Mouse (Mus musculus): ENCODE measurements at regions not wholly inside any gene's neighbourhood (a gene's known extent, or its start where the extent isn't known, plus 50 kb on each side); places are given as distances from the start of the nearest gene placed in this dataset.

GRCm38 (mm10) chr14:123199111-123199510 is 215.3 kb upstream of the Tmtc4 start:
- Histone ChIP-seq H3K4me1 (ENCODE audit: control insufficient read depth in 2 of 2, insufficient read depth in 2 of 2, low read length in 2 of 2, poor library complexity in 1 of 2) (no peaks in the 10 kb centered on the region), H3K9me3 (ENCODE audit: control insufficient read depth, insufficient read depth, low read depth, low read length) (no peaks in the 10 kb centered on the region), H3K36me3 (ENCODE audit: control insufficient read depth, insufficient read depth, low read length, poor library complexity, severe bottlenecking) (no peaks in the 10 kb centered on the region), H3K9ac (ENCODE audit: insufficient read depth, low read depth, low read length, poor library complexity, severe bottlenecking) (no peak overlapping the region), H3K4me3 (ENCODE audit: insufficient read depth in 1 of 2, low read depth in 1 of 2, low read length in 2 of 2, poor library complexity in 1 of 2, severe bottlenecking in 1 of 2) (no peak overlapping the region), H3K27ac (ENCODE audit: insufficient read depth, low read depth, low read length, poor library complexity, severe bottlenecking) (no peak overlapping the region)
- in situ Hi-C loops (cut with MboI; ENCODE audit: low sequenced_read_pairs in 2 of 2, unreplicated experiment in 2 of 2): no loop called here
- no peak for DNase-seq (ENCODE audit: low read depth, low spot score)
- TF ChIP-seq CHD2 (IDR thresholded peaks at IDR 0.05; ENCODE audit: low read depth, low read length): no peak
- no peak for TF ChIP-seq MAFK (IDR thresholded peaks at IDR 0.05; ENCODE audit: insufficient read depth, low read depth, low read length)
- no peak for TF ChIP-seq ZC3H11A (IDR thresholded peaks at IDR 0.05; ENCODE audit: borderline replicate concordance, low read depth, low read length)
- TF ChIP-seq ZNF384 (IDR thresholded peaks at IDR 0.05; ENCODE audit: low read depth, low read length): no peak
- no peak for TF ChIP-seq HCFC1 (IDR thresholded peaks at IDR 0.05; ENCODE audit: borderline replicate concordance, insufficient read depth, low read length)

DNA sequence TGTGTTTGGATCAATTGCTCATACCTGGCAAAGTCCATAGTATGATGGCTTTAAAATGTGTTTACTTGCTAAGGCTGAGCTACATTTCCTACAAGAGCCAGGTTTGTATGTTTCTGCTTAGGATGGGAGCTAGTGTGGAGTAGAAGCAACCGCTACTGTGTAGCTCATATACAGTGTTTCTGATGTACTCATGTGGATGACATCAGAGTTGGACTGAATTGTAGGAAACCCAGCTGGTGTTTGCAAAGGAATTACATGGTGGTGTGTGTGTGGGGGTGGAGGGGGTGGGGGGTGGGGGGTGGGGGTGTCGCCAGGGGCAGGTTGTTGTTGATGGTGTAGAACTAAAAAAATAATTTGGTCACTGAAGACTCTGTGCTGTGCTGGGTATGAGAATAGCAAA is 208.7 kb upstream of the Tmtc4 start:
- no peak overlapping the region for H3K4me3 ChIP-seq (ENCODE audit: insufficient read depth in 1 of 2, low read depth in 1 of 2, low read length in 2 of 2, poor library complexity in 1 of 2, severe bottlenecking in 1 of 2)
- no peaks in the 10 kb centered on the region for H3K9me3 ChIP-seq (ENCODE audit: control insufficient read depth, insufficient read depth, low read depth, low read length)
- no peaks in the 10 kb centered on the region for H3K4me1 ChIP-seq (ENCODE audit: control insufficient read depth in 2 of 2, insufficient read depth in 2 of 2, low read length in 2 of 2, poor library complexity in 1 of 2)
- TF ChIP-seq HCFC1 (IDR thresholded peaks at IDR 0.05; ENCODE audit: borderline replicate concordance, insufficient read depth, low read length) (no peak), CHD2 (IDR thresholded peaks at IDR 0.05; ENCODE audit: low read depth, low read length) (no peak), ZNF384 (IDR thresholded peaks at IDR 0.05; ENCODE audit: low read depth, low read length) (no peak), ZC3H11A (IDR thresholded peaks at IDR 0.05; ENCODE audit: borderline replicate concordance, low read depth, low read length) (no peak), MAFK (IDR thresholded peaks at IDR 0.05; ENCODE audit: insufficient read depth, low read depth, low read length) (no peak)
- no peaks in the 10 kb centered on the region for H3K36me3 ChIP-seq (ENCODE audit: control insufficient read depth, insufficient read depth, low read length, poor library complexity, severe bottlenecking)
- no peak overlapping the region for H3K9ac ChIP-seq (ENCODE audit: insufficient read depth, low read depth, low read length, poor library complexity, severe bottlenecking)
- in situ Hi-C loops (cut with MboI; ENCODE audit: low sequenced_read_pairs in 2 of 2, unreplicated experiment in 2 of 2): no loop called here
- no peak for DNase-seq (ENCODE audit: low read depth, low spot score)
- H3K27ac ChIP-seq (ENCODE audit: insufficient read depth, low read depth, low read length, poor library complexity, severe bottlenecking): no peak overlapping the region

DNA sequence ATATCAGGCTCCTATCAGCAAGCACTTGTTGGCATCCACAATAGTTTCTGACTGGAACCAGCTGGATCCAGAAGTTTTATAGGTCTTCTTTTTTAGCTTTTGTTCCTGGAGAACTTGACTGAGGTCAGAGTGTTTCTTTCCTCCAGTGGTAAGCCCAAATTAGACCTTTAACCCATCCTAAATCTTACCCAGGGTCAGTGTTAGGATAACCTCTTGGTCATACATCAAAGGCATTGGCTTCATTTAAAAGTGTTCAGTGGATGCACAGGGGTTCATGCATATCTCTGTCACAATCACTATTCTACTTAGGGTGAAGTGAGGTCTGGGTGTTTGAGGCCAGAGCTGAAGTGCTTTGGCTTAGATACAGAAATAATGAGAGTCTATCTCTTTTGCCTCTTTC is 206.9 kb upstream of the Tmtc4 start:
- Histone ChIP-seq H3K9ac (ENCODE audit: insufficient read depth, low read depth, low read length, poor library complexity, severe bottlenecking) (no peak overlapping the region), H3K4me1 (ENCODE audit: control insufficient read depth in 2 of 2, insufficient read depth in 2 of 2, low read length in 2 of 2, poor library complexity in 1 of 2) (no peaks in the 10 kb centered on the region), H3K36me3 (ENCODE audit: control insufficient read depth, insufficient read depth, low read length, poor library complexity, severe bottlenecking) (no peaks in the 10 kb centered on the region), H3K9me3 (ENCODE audit: control insufficient read depth, insufficient read depth, low read depth, low read length) (no peaks in the 10 kb centered on the region), H3K27ac (ENCODE audit: insufficient read depth, low read depth, low read length, poor library complexity, severe bottlenecking) (no peak overlapping the region), H3K4me3 (ENCODE audit: insufficient read depth in 1 of 2, low read depth in 1 of 2, low read length in 2 of 2, poor library complexity in 1 of 2, severe bottlenecking in 1 of 2) (no peak overlapping the region)
- no peak for DNase-seq (ENCODE audit: low read depth, low spot score)
- TF ChIP-seq MAFK (IDR thresholded peaks at IDR 0.05; ENCODE audit: insufficient read depth, low read depth, low read length): no peak
- in situ Hi-C loops (cut with MboI; ENCODE audit: low sequenced_read_pairs in 2 of 2, unreplicated experiment in 2 of 2): no loop called here

GRCm38 (mm10) chr14:123187270-123188058 is 203.6 kb upstream of the Tmtc4 start:
- no peaks in the 10 kb centered on the region for H3K9me3 ChIP-seq (ENCODE audit: control insufficient read depth, insufficient read depth, low read depth, low read length)
- no peak overlapping the region for H3K4me3 ChIP-seq (ENCODE audit: insufficient read depth in 1 of 2, low read depth in 1 of 2, low read length in 2 of 2, poor library complexity in 1 of 2, severe bottlenecking in 1 of 2)
- TF ChIP-seq MAFK (IDR thresholded peaks at IDR 0.05; ENCODE audit: insufficient read depth, low read depth, low read length) (no peak), CHD2 (IDR thresholded peaks at IDR 0.05; ENCODE audit: low read depth, low read length) (no peak), HCFC1 (IDR thresholded peaks at IDR 0.05; ENCODE audit: borderline replicate concordance, insufficient read depth, low read length) (no peak), ZNF384 (IDR thresholded peaks at IDR 0.05; ENCODE audit: low read depth, low read length) (no peak), ZC3H11A (IDR thresholded peaks at IDR 0.05; ENCODE audit: borderline replicate concordance, low read depth, low read length) (no peak)
- no peaks in the 10 kb centered on the region for H3K4me1 ChIP-seq (ENCODE audit: control insufficient read depth in 2 of 2, insufficient read depth in 2 of 2, low read length in 2 of 2, poor library complexity in 1 of 2)
- H3K36me3 ChIP-seq (ENCODE audit: control insufficient read depth, insufficient read depth, low read length, poor library complexity, severe bottlenecking): no peaks in the 10 kb centered on the region
- no peak for DNase-seq (ENCODE audit: low read depth, low spot score)
- H3K9ac ChIP-seq (ENCODE audit: insufficient read depth, low read depth, low read length, poor library complexity, severe bottlenecking): no peak overlapping the region
- H3K27ac ChIP-seq (ENCODE audit: insufficient read depth, low read depth, low read length, poor library complexity, severe bottlenecking): no peak overlapping the region
- in situ Hi-C loops (cut with MboI; ENCODE audit: low sequenced_read_pairs in 2 of 2, unreplicated experiment in 2 of 2): no loop called here

DNA sequence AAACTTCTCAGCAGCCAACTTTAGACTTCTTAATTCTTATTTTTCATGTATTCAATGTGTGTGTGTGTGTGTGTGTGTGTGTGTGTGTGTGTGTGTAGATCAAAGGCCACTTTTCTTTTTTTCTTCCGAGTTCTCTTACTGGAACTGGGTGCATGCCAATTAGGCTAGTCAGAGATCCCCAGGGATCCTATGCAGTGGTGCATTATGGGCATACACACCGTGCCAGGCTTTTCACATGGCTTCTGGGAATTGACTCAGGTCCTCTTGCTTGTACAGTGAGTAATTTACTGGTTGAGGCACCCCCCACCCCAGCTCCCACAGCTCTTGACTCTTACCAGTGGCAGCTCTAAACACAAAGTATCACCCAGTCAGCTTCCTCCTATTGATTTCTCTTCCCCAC is 189.3 kb upstream of the Tmtc4 start:
- H3K4me3 ChIP-seq (ENCODE audit: insufficient read depth in 1 of 2, low read depth in 1 of 2, low read length in 2 of 2, poor library complexity in 1 of 2, severe bottlenecking in 1 of 2): no peak overlapping the region
- no peaks in the 10 kb centered on the region for H3K9me3 ChIP-seq (ENCODE audit: control insufficient read depth, insufficient read depth, low read depth, low read length)
- H3K4me1 ChIP-seq (ENCODE audit: control insufficient read depth in 2 of 2, insufficient read depth in 2 of 2, low read length in 2 of 2, poor library complexity in 1 of 2): no peaks in the 10 kb centered on the region
- H3K27ac ChIP-seq (ENCODE audit: insufficient read depth, low read depth, low read length, poor library complexity, severe bottlenecking): no peak overlapping the region
- no peak for DNase-seq (ENCODE audit: low read depth, low spot score)
- no peaks in the 10 kb centered on the region for H3K36me3 ChIP-seq (ENCODE audit: control insufficient read depth, insufficient read depth, low read length, poor library complexity, severe bottlenecking)
- TF ChIP-seq ZNF384 (IDR thresholded peaks at IDR 0.05; ENCODE audit: low read depth, low read length): no peak
- no peak for TF ChIP-seq HCFC1 (IDR thresholded peaks at IDR 0.05; ENCODE audit: borderline replicate concordance, insufficient read depth, low read length)
- in situ Hi-C loops (cut with MboI; ENCODE audit: low sequenced_read_pairs in 2 of 2, unreplicated experiment in 2 of 2): no loop called here
- no peak overlapping the region for H3K9ac ChIP-seq (ENCODE audit: insufficient read depth, low read depth, low read length, poor library complexity, severe bottlenecking)

Data from ES-E14 (cell line).